Mouse (Mus musculus): ENCODE measurements around the gene Hnrnpu. TPM values are rescaled to one million over a fixed set of nuclear protein-coding genes. Genes with fewer than 3 reads are reported as not detected.

Hnrnpu gene
- polyA plus RNA-seq, 1 experiment from 2014 or later: 418 TPM

Small RNAs within 50 kb of the gene (microRNA-seq; reads per million reads assigned to microRNA genes)
- not detected for gene Gm27458

Other genes starting within 250 kb of the Hnrnpu start
- gene Desi2, start 150.4 kb downstream of the Hnrnpu start, polyA plus RNA-seq (2015; fragmentation: Nextera tagmentation; extraction: Ambion mirVana): 24.1 and 25.3 TPM in 2 replicates
- gene Cox20, start 18.7 kb downstream of the Hnrnpu start, polyA plus RNA-seq (2015; fragmentation: Nextera tagmentation; extraction: Ambion mirVana): 167 TPM in 2 replicates
- gene Efcab2, start 68.3 kb upstream of the Hnrnpu start, polyA plus RNA-seq (2015; fragmentation: Nextera tagmentation; extraction: Ambion mirVana): 4.1 and 5.2 TPM in 2 replicates
- gene Kif26b, start 191.3 kb upstream of the Hnrnpu start, polyA plus RNA-seq (2015; fragmentation: Nextera tagmentation; extraction: Ambion mirVana): 26.0 and 28.6 TPM in 2 replicates

Data from embryonic facial prominence, embryonic 13.5 days (tissue).